9 mouse cellular contexts compared by ENCODE assay signal in the genomic region with DNA sequence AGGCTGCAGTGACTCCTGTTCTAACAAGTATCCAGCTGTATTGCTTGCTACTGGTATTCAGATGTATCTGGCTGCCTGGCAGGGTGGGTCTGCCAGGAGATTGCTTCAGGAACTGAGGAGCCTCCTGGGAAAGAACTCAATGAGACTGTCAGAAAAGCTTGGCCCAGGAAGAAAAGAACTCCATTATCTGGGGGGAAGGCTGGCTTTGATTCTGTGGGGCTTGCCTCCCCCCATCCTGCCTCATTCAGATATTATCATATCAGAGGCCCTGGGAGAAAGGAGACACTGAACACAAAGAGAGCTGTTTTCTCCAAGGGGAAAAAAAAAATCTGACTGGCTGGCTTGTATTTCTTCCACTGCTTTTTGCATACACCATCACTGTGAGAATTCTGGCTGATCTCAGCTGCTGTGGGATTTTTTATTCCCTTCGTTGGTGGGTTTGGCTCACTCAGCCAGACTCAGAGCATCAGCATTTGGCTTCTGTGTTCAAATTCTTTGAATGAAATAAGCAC.
DNase-seq lines count a peak whose midpoint lies in the region; ATAC-seq and TF ChIP-seq lines count a peak whose summit lies in the region.
"Had no signal": no experiment of that assay in that cellular context is flagged by ENCODE, and none has a peak within 500 bp of the region (broad histone marks: within the 10 kb centered on the region; RNA-seq: fewer than 3 reads in every experiment).

No protein-coding gene starts in this region.

- H3K4me3 ChIP-seq in stomach, embryonic 14.5 days (ENCODE audit: low read depth, low read length), result no peak overlapping the region
- no peak overlapping the region for H3K4me3 ChIP-seq in stomach, postnatal 0 days (ENCODE audit: low read depth, low read length)
- no peak overlapping the region for H3K4me3 ChIP-seq in hindbrain, postnatal 0 days (ENCODE audit: low read length)
- H3K4me3 ChIP-seq: liver, embryonic 13.5 days had no signal

- no peaks in the 10 kb centered on the region for H3K4me1 ChIP-seq in stomach, embryonic 14.5 days (ENCODE audit: control insufficient read depth, insufficient read depth, low read length)
- no peaks in the 10 kb centered on the region for H3K4me1 ChIP-seq in stomach, postnatal 0 days (replicated peaks; ENCODE audit: control insufficient read depth, insufficient read depth)
- H3K4me1 ChIP-seq in hindbrain, postnatal 0 days (ENCODE audit: insufficient read depth, low read length), result no peaks in the 10 kb centered on the region
- H3K4me1 ChIP-seq: liver, embryonic 13.5 days had no signal

- intact Hi-C loops in gastrocnemius, postnatal 36 days (cut with DNase I), result no loop called here

- TF ChIP-seq EP300 in stomach, postnatal 0 days (optimal IDR thresholded peaks at IDR 0.05), result no peak

- DNase-seq in stomach, postnatal 0 days (ENCODE audit: low spot score), result no peak
- DNase-seq in gastrocnemius, postnatal 36 days, result peak; percentile 28 to 46
- DNase-seq in hindbrain, postnatal 0 days (ENCODE audit: low spot score), result peak; percentile 65
- DNase-seq in ovary, postnatal 36 days (ENCODE audit: low spot score), result no peak
- no peak for DNase-seq in spleen, postnatal 10 days (ENCODE audit: low spot score in 2 of 2)
- DNase-seq in embryo, embryonic 10.5 days (ENCODE audit: low spot score), result no peak
- DNase-seq: liver, embryonic 13.5 days had no signal

- ATAC-seq in stomach, embryonic 14.5 days (ENCODE audit: insufficient number of reproducible peaks, insufficient read depth, low FRiP score, low read depth), result 0 out of 2 replicates have a peak, but pooled peaks have one; percentile 10
- ATAC-seq in stomach, postnatal 0 days (ENCODE audit: low FRiP score, low TSS enrichment), result no peak
- peak; percentile 75; the same call in 1 of the 2 replicates for ATAC-seq in hindbrain, postnatal 0 days
- no peak for ATAC-seq in erythroblast, adult 5-6 weeks (replicated peaks; ENCODE audit: low FRiP score, poor library complexity, severe bottlenecking)

- H3K9ac ChIP-seq in stomach, embryonic 14.5 days (replicated peaks; ENCODE audit: low read depth, low read length), result no peak overlapping the region
- H3K9ac ChIP-seq in stomach, postnatal 0 days (ENCODE audit: low read length), result no peak overlapping the region
- no peak overlapping the region for H3K9ac ChIP-seq in hindbrain, postnatal 0 days (replicated peaks; ENCODE audit: low read length)
- H3K9ac ChIP-seq: liver, embryonic 13.5 days had no signal

- no peak overlapping the region for H3K27ac ChIP-seq in stomach, embryonic 14.5 days (ENCODE audit: low read length)
- no peak overlapping the region for H3K27ac ChIP-seq in stomach, postnatal 0 days (replicated peaks)
- peak overlapping the region; percentile 51; the same call in 1 of the 2 replicates for H3K27ac ChIP-seq in hindbrain, postnatal 0 days
- H3K27ac ChIP-seq: liver, embryonic 13.5 days had no signal

- H3K36me3 ChIP-seq in stomach, embryonic 14.5 days (ENCODE audit: control insufficient read depth, insufficient read depth, low read length), result no peaks in the 10 kb centered on the region
- no peaks in the 10 kb centered on the region for H3K36me3 ChIP-seq in stomach, postnatal 0 days (ENCODE audit: control insufficient read depth, insufficient read depth, low read length)
- H3K36me3 ChIP-seq in hindbrain, postnatal 0 days (ENCODE audit: insufficient read depth, low read length), result no peaks in the 10 kb centered on the region
- H3K36me3 ChIP-seq: liver, embryonic 13.5 days had no signal

- 44% methylated on average over 1 of the region's 1 CpGs for WGBS in stomach, embryonic 14.5 days
- 36% methylated on average over 1 of the region's 1 CpGs for WGBS in stomach, postnatal 0 days
- WGBS in hindbrain, postnatal 0 days, result 7% methylated on average over 1 of the region's 1 CpGs

- no peaks in the 10 kb centered on the region for H3K9me3 ChIP-seq in stomach, embryonic 14.5 days (ENCODE audit: control insufficient read depth, low read depth, low read length)
- no peaks in the 10 kb centered on the region for H3K9me3 ChIP-seq in stomach, postnatal 0 days (ENCODE audit: control insufficient read depth, low read length)
- H3K9me3 ChIP-seq in hindbrain, postnatal 0 days (ENCODE audit: low read length), result peaks cover 2% of the 10 kb centered on the region; the same call in 1 of the 2 replicates
- H3K9me3 ChIP-seq: liver, embryonic 13.5 days had no signal

- no peak overlapping the region for H3K4me2 ChIP-seq in stomach, embryonic 14.5 days (replicated peaks; ENCODE audit: low read depth, low read length)
- no peak overlapping the region for H3K4me2 ChIP-seq in stomach, postnatal 0 days (replicated peaks; ENCODE audit: low read depth)
- no peak overlapping the region for H3K4me2 ChIP-seq in hindbrain, postnatal 0 days (ENCODE audit: low read depth, low read length)
- H3K4me2 ChIP-seq: liver, embryonic 13.5 days had no signal

- no peak for TF ChIP-seq CTCF in stomach, postnatal 0 days (IDR thresholded peaks at IDR 0.05; ENCODE audit: low read depth)
- TF ChIP-seq CTCF in hindbrain, postnatal 0 days (IDR thresholded peaks at IDR 0.05; ENCODE audit: low read depth), result no peak

- no peaks in the 10 kb centered on the region for H3K27me3 ChIP-seq in stomach, embryonic 14.5 days (ENCODE audit: control insufficient read depth, insufficient read depth, low read length)
- no peaks in the 10 kb centered on the region for H3K27me3 ChIP-seq in stomach, postnatal 0 days (ENCODE audit: control insufficient read depth, insufficient read depth, low read length)
- no peaks in the 10 kb centered on the region for H3K27me3 ChIP-seq in hindbrain, postnatal 0 days (ENCODE audit: insufficient read depth, low read length)
- H3K27me3 ChIP-seq: liver, embryonic 13.5 days had no signal

Comparison
In these comparisons a context has a peak if more than half of its experiments do, and no peak if none do; other contexts are left out.
1. ATAC-seq: peak in stomach, embryonic 14.5 days (single experiment) and hindbrain, postnatal 0 days (single experiment); none in stomach, postnatal 0 days (single experiment) and erythroblast, adult 5-6 weeks (single experiment).
2. DNase-seq: peak in gastrocnemius, postnatal 36 days (2 of 2) and hindbrain, postnatal 0 days (single experiment); none in stomach, postnatal 0 days (single experiment), ovary, postnatal 36 days (single experiment), spleen, postnatal 10 days (0 of 2) and embryo, embryonic 10.5 days (single experiment).